Mouse (Mus musculus) left cerebral cortex, postnatal 10 days (tissue): ENCODE results near the gene Sh3bp5l. TPM values are rescaled to one million over a fixed set of nuclear protein-coding genes. Genes with fewer than 3 reads are reported as not detected.
"Not testable (repeated sequence)": the region's sequence is repeated elsewhere in the genome, so short reads cannot be mapped to it uniquely, and the experiment has no call there.

Experiments
- DNase-seq, 2 experiments: peaks; one replicate each; pipeline ENCODE4 v3.0.0; 2021 to 2022; ENCODE audit warnings: low spot score in 2 of 2, mixed read lengths in 1 of 2; ENCODE audit errors: extremely low spot score in 1 of 2
- intact Hi-C: fragments of 180-260 bp; cut with DNase I; formaldehyde crosslinking; loops from one replicate; pipeline ENCODE4 v1.15.1; 2025
- total RNA-seq, 2 experiments: library from RNA; stranded (reverse); gene quantifications; 2 replicates each; pipeline ENCODE4 v1.2.3; 2021

The Sh3bp5l gene
- total RNA-seq, 2 experiments from 2014 or later: 55.5 to 60.8 TPM

GRCm38 (mm10) chr11:58357844-58358534, 27.5 kb downstream of the Sh3bp5l start:
- intact Hi-C loops: no loop called here
- no peak for DNase-seq

- DNase-seq, intact Hi-C loops: not testable (repeated sequence)
These were observed 32.0 kb downstream of the Sh3bp5l start for GRCm38 (mm10) chr11:58362562-58362961.

- no peak for DNase-seq
- intact Hi-C loops: no loop called here
These were observed 33.9 kb downstream of the Sh3bp5l start for GRCm38 (mm10) chr11:58364454-58364853.

GRCm38 (mm10) chr11:58366191-58366590, 35.7 kb downstream of the Sh3bp5l start:
- intact Hi-C loops, DNase-seq: not testable (repeated sequence)

- intact Hi-C loops: no loop called here
- no peak for DNase-seq
These were observed 46.7 kb downstream of the Sh3bp5l start for GRCm38 (mm10) chr11:58377273-58377672.

- no peak for DNase-seq
- intact Hi-C loops: no loop called here
These were observed 47.2 kb downstream of the Sh3bp5l start for GRCm38 (mm10) chr11:58377686-58378085.

GRCm38 (mm10) chr11:58378763-58379278, 48.3 kb downstream of the Sh3bp5l start, which contains the start of gene Lypd8:
Gene Lypd8 (plus strand): TSS chr11:58379043.
- no peak for DNase-seq
- intact Hi-C loops: no loop called here

GRCm38 (mm10) chr11:58379516-58379915, 49.0 kb downstream of the Sh3bp5l start:
- no peak for DNase-seq
- intact Hi-C loops: no loop called here

- DNase-seq: no peak
- intact Hi-C loops: no loop called here
These were observed 51.9 kb downstream of the Sh3bp5l start for GRCm38 (mm10) chr11:58382471-58382870.

Other genes with a start within 250 kb of the Sh3bp5l start
- gene Gm12248, start 237.6 kb upstream of the Sh3bp5l start, total RNA-seq: not detected
- gene Cnot8, start 226.6 kb upstream of the Sh3bp5l start, total RNA-seq: 10 to 100 TPM; 50.4 to 51.1 TPM
- gene Gemin5, start 162.2 kb upstream of the Sh3bp5l start, total RNA-seq: 10 to 100 TPM; 15.7 to 17.8 TPM
- 10 to 100 TPM; 31.0 to 38.0 TPM for gene Mrpl22, start 159.1 kb upstream of the Sh3bp5l start, total RNA-seq
- gene Igtp, start 131.2 kb upstream of the Sh3bp5l start, total RNA-seq: 1 to 10 TPM; 1.1 to 1.9 TPM
- gene Irgm2, start 131.1 kb upstream of the Sh3bp5l start, total RNA-seq: 1 to 10 TPM; 1.2 to 1.5 TPM
- gene 4930438A08Rik, start 55.9 kb upstream of the Sh3bp5l start, total RNA-seq: not detected
- 10 to 100 TPM; 19.2 to 21.4 TPM for gene Zfp692, start 23.7 kb upstream of the Sh3bp5l start, total RNA-seq
- gene Zfp672, start 385 bp upstream of the Sh3bp5l start, total RNA-seq: 10 to 100 TPM; 47.7 to 50.4 TPM
- not detected for gene Lypd8, start 48.3 kb downstream of the Sh3bp5l start, total RNA-seq
- gene 1810065E05Rik, start 90.4 kb downstream of the Sh3bp5l start, total RNA-seq: not detected
- gene Gm12253, start 101.8 kb downstream of the Sh3bp5l start, total RNA-seq: not detected
- gene Lypd9, start 122.2 kb downstream of the Sh3bp5l start, total RNA-seq: not detected
- not detected for gene Olfr30, start 131.5 kb downstream of the Sh3bp5l start, total RNA-seq
- not detected for gene Olfr332, start 161.8 kb downstream of the Sh3bp5l start, total RNA-seq
- not detected for gene Olfr331, start 171.8 kb downstream of the Sh3bp5l start, total RNA-seq
- gene Olfr330, start 204.1 kb downstream of the Sh3bp5l start, total RNA-seq: not detected
- gene Olfr329-ps, start 215.7 kb downstream of the Sh3bp5l start, total RNA-seq: not detected
- gene Olfr328, start 224.9 kb downstream of the Sh3bp5l start, total RNA-seq: under 1 TPM in 1 of 2 experiments, not detected in 1; 0.11 TPM
- gene Olfr224, start 239.8 kb downstream of the Sh3bp5l start, total RNA-seq: not detected
- gene Olfr325, start 247.0 kb downstream of the Sh3bp5l start, total RNA-seq: not detected